In genomic region chr4:43442044-43442443, GRCm38 (mm10) we compare ENCODE assay signal across 8 mouse cellular contexts. TPM values are rescaled to one million over a fixed set of nuclear protein-coding genes. Genes with fewer than 3 reads are reported as not detected.
DNase-seq lines count a peak whose midpoint lies in the region; ATAC-seq and TF ChIP-seq lines count a peak whose summit lies in the region.

No protein-coding gene starts in this region.

- H3K9ac ChIP-seq in heart, embryonic 11.5 days (ENCODE audit: low read depth, low read length) = peak overlapping the region; percentile 96
- peak overlapping the region; percentile 98 for H3K9ac ChIP-seq in kidney, embryonic 16.5 days (replicated peaks; ENCODE audit: low read length)
- H3K9ac ChIP-seq in liver, adult 2 months (ENCODE audit: low read depth, low read length) = peak overlapping the region; percentile 73

- H3K79me2 ChIP-seq in C2C12 (ENCODE audit: control insufficient read depth, insufficient read depth) (peaks cover 8% of the 10 kb centered on the region), myocyte (ENCODE audit: control insufficient read depth, insufficient read depth) (no peaks in the 10 kb centered on the region)
- no peaks in the 10 kb centered on the region; the same call in 1 of the 2 replicates for H3K79me2 ChIP-seq in liver, adult 2 months (ENCODE audit: control insufficient read depth, insufficient read depth, low read length)

- H3K4me2 ChIP-seq in heart, embryonic 11.5 days = peak overlapping the region; percentile 98
- H3K4me2 ChIP-seq in kidney, embryonic 16.5 days (replicated peaks; ENCODE audit: low read depth, low read length) = peak overlapping the region; percentile 96
- peak overlapping the region; percentile 79 for H3K4me2 ChIP-seq in myocyte (ENCODE audit: low read depth)

- peak overlapping the region; percentile 59 for H3K4me3 ChIP-seq in C2C12 (ENCODE audit: insufficient read depth, poor library complexity, severe bottlenecking)
- H3K4me3 ChIP-seq in erythroblast, embryonic 14.5 days (replicated peaks) = peak overlapping the region; percentile 84
- peak overlapping the region; percentile 96 for H3K4me3 ChIP-seq in heart, embryonic 11.5 days (ENCODE audit: low read depth, low read length)
- peak overlapping the region; percentile 86 for H3K4me3 ChIP-seq in kidney, embryonic 16.5 days (ENCODE audit: low read length)
- peak overlapping the region; percentile 69 for H3K4me3 ChIP-seq in liver, adult 2 months (ENCODE audit: insufficient read depth, low read depth, low read length)
- H3K4me3 ChIP-seq in myocyte = peak overlapping the region; percentile 42

- under 1% methylated on average over 33 of the region's 33 CpGs for WGBS in heart, embryonic 11.5 days (ENCODE audit: insufficient replicate concordance)
- WGBS in kidney, embryonic 16.5 days = under 1% methylated on average over 33 of the region's 33 CpGs
- under 1% methylated on average over 33 of the region's 33 CpGs for WGBS in liver, adult 2 months

- H3ac ChIP-seq in C2C12 (ENCODE audit: control insufficient read depth, insufficient read length, low read depth) (peak overlapping the region; percentile 70), myocyte (ENCODE audit: control insufficient read depth, insufficient read length) (peak overlapping the region; percentile 58)

- H3K4me1 ChIP-seq in erythroblast, embryonic 14.5 days (ENCODE audit: control insufficient read depth) = peaks cover 20% of the 10 kb centered on the region
- H3K4me1 ChIP-seq in heart, embryonic 11.5 days (ENCODE audit: control insufficient read depth, insufficient read depth, low read length) = peaks cover 10% of the 10 kb centered on the region
- H3K4me1 ChIP-seq in kidney, embryonic 16.5 days (ENCODE audit: insufficient read depth, low read length) = peaks cover 12% of the 10 kb centered on the region
- H3K4me1 ChIP-seq in liver, adult 2 months (ENCODE audit: control insufficient read depth, insufficient read depth, low read length) = peaks cover 5% of the 10 kb centered on the region; the same call in 1 of the 2 replicates

- no peaks in the 10 kb centered on the region for H3K9me3 ChIP-seq in erythroblast, embryonic 14.5 days (ENCODE audit: control insufficient read depth, low read length)
- no peaks in the 10 kb centered on the region for H3K9me3 ChIP-seq in heart, embryonic 11.5 days (replicated peaks; ENCODE audit: control insufficient read depth, low read length)
- no peaks in the 10 kb centered on the region for H3K9me3 ChIP-seq in kidney, embryonic 16.5 days (ENCODE audit: low read length)

- DNase-seq in brain, embryonic 14.5 days (ENCODE audit: low read depth) = peak; percentile 100
- DNase-seq in liver, adult 2 months (ENCODE audit: extremely low read depth, low read depth, low spot score) = peak; percentile 93
- peak; percentile 100 for DNase-seq in splenic B cell, adult 2 months (ENCODE audit: low read depth, low spot score)

- H3K27ac ChIP-seq in heart, embryonic 11.5 days (ENCODE audit: low read depth, low read length) = peak overlapping the region; percentile 94
- H3K27ac ChIP-seq in kidney, embryonic 16.5 days (ENCODE audit: low read length) = peak overlapping the region; percentile 98
- peak overlapping the region; percentile 80 for H3K27ac ChIP-seq in liver, adult 2 months (replicated peaks; ENCODE audit: insufficient read depth, low read depth, low read length)

- peak; percentile 81; the same call in 1 of the 2 replicates for TF ChIP-seq POLR2A in brain, embryonic 14.5 days (IDR thresholded peaks at IDR 0.05; ENCODE audit: borderline replicate concordance, extremely low read depth, insufficient read depth, insufficient read length, poor library complexity, severe bottlenecking)
- peak; percentile 91 for TF ChIP-seq POLR2A in liver, adult 2 months (IDR thresholded peaks at IDR 0.05; ENCODE audit: extremely low read depth, insufficient read depth, low read length)
- peak; percentile 90 for TF ChIP-seq POLR2A in myocyte (IDR thresholded peaks at IDR 0.05; ENCODE audit: insufficient read length, low read depth)

- peaks cover 6% of the 10 kb centered on the region for H3K36me3 ChIP-seq in C2C12 (ENCODE audit: control insufficient read depth, insufficient read depth)
- peaks cover 14% of the 10 kb centered on the region for H3K36me3 ChIP-seq in erythroblast, embryonic 14.5 days (ENCODE audit: control insufficient read depth)
- peaks cover 12% of the 10 kb centered on the region for H3K36me3 ChIP-seq in heart, embryonic 11.5 days (ENCODE audit: control insufficient read depth, insufficient read depth, low read length)
- H3K36me3 ChIP-seq in kidney, embryonic 16.5 days (ENCODE audit: insufficient read depth, low read length) = peaks cover 21% of the 10 kb centered on the region
- peaks cover 6% of the 10 kb centered on the region; the same call in 1 of the 2 replicates for H3K36me3 ChIP-seq in liver, adult 2 months (ENCODE audit: control insufficient read depth, insufficient read depth, low read length)
- no peaks in the 10 kb centered on the region for H3K36me3 ChIP-seq in myocyte (ENCODE audit: control insufficient read depth, insufficient read depth)
- peaks cover 2% of the 10 kb centered on the region; the same call in 1 of the 2 replicates for H3K36me3 ChIP-seq in splenic B cell, adult 2 months (ENCODE audit: control insufficient read depth, insufficient read depth, low read length, poor library complexity, severe bottlenecking)

- peak; percentile 89 for ATAC-seq in heart, embryonic 11.5 days (replicated peaks; ENCODE audit: insufficient number of reproducible peaks, low FRiP score, low TSS enrichment)
- peak; percentile 93 for ATAC-seq in kidney, embryonic 16.5 days (ENCODE audit: low FRiP score, low TSS enrichment)

- no peaks in the 10 kb centered on the region for H3K79me3 ChIP-seq in C2C12 (ENCODE audit: low read depth)

- H3K27me3 ChIP-seq in C2C12 (ENCODE audit: control insufficient read depth, insufficient read depth, insufficient read length) = no peaks in the 10 kb centered on the region
- peaks cover 9% of the 10 kb centered on the region for H3K27me3 ChIP-seq in erythroblast, embryonic 14.5 days (ENCODE audit: control insufficient read depth)
- no peaks in the 10 kb centered on the region for H3K27me3 ChIP-seq in heart, embryonic 11.5 days (ENCODE audit: control insufficient read depth, insufficient read depth, low read length)
- H3K27me3 ChIP-seq in kidney, embryonic 16.5 days (ENCODE audit: insufficient read depth, low read length) = no peaks in the 10 kb centered on the region
- H3K27me3 ChIP-seq in liver, adult 2 months (ENCODE audit: control insufficient read depth, insufficient read depth, low read length) = no peaks in the 10 kb centered on the region
- no peaks in the 10 kb centered on the region for H3K27me3 ChIP-seq in myocyte (ENCODE audit: control insufficient read depth, insufficient read depth, insufficient read length)
- no peaks in the 10 kb centered on the region for H3K27me3 ChIP-seq in splenic B cell, adult 2 months (ENCODE audit: control insufficient read depth, insufficient read depth, low read length, poor library complexity, severe bottlenecking)

- TF ChIP-seq CTCF in C2C12 (IDR thresholded peaks at IDR 0.05; ENCODE audit: control insufficient read depth, insufficient read depth, insufficient read length) = peak; percentile 97
- TF ChIP-seq CTCF in brain, embryonic 14.5 days (IDR thresholded peaks at IDR 0.05; ENCODE audit: borderline replicate concordance, extremely low read depth, insufficient read depth, insufficient read length) = peak; percentile 87
- TF ChIP-seq CTCF in liver, adult 2 months (IDR thresholded peaks at IDR 0.05; ENCODE audit: low read depth, low read length) = peak; percentile 98

RNA-seq across cellular contexts. Expression of gene Tesk1, which starts 0.3 kb away (rescaled TPM):
- polyA plus RNA-seq in C2C12 (2012; fragmentation: generic; extraction: Trizol) (28.9 TPM), myocyte (2012; fragmentation: generic; extraction: Trizol) (40.4 TPM)
- polyA plus RNA-seq in brain, embryonic 14.5 days (2012; rRNA removed) = 89.1 and 109 TPM in 2 replicates
- 1.6 and 1.9 TPM in 2 replicates for polyA plus RNA-seq in erythroblast, embryonic 14.5 days (2012)
- polyA plus RNA-seq in heart, embryonic 11.5 days (2014; fragmentation: Nextera tagmentation; extraction: Ambion mirVana) = 5.0 and 6.1 TPM in 2 replicates
- polyA plus RNA-seq in kidney, embryonic 16.5 days (2015; fragmentation: Nextera tagmentation; extraction: Ambion mirVana) = 3.0 and 3.5 TPM in 2 replicates
- total RNA-seq in liver, adult 2 months (2014; rRNA removed) = 3.0 and 3.2 TPM in 2 replicates
- 25.0 and 28.3 TPM in 2 replicates for polyA plus RNA-seq in liver, adult 2 months (2012; rRNA removed)

RNA-seq across cellular contexts. Expression of gene Cd72, which starts 12.4 kb away (rescaled TPM):
- 1.5 TPM for polyA plus RNA-seq in C2C12 (2012; fragmentation: generic; extraction: Trizol)
- 0.14 TPM in 1 of 2 replicates, not detected in the other for polyA plus RNA-seq in brain, embryonic 14.5 days (2012; rRNA removed)
- 0.09 TPM in 1 of 2 replicates, not detected in the other for polyA plus RNA-seq in erythroblast, embryonic 14.5 days (2012)
- 1.8 and 3.3 TPM in 2 replicates for polyA plus RNA-seq in heart, embryonic 11.5 days (2014; fragmentation: Nextera tagmentation; extraction: Ambion mirVana)
- polyA plus RNA-seq in kidney, embryonic 16.5 days (2015; fragmentation: Nextera tagmentation; extraction: Ambion mirVana) = 3.3 and 4.1 TPM in 2 replicates
- 2.8 and 3.6 TPM in 2 replicates for total RNA-seq in liver, adult 2 months (2014; rRNA removed)
- polyA plus RNA-seq in liver, adult 2 months (2012; rRNA removed) = 1.3 and 4.9 TPM in 2 replicates
- polyA plus RNA-seq in myocyte (2012; fragmentation: generic; extraction: Trizol) = 0.74 TPM

RNA-seq across cellular contexts. Expression of gene Fam166b, which starts 13.1 kb away (rescaled TPM):
- 0.06 TPM for polyA plus RNA-seq in C2C12 (2012; fragmentation: generic; extraction: Trizol)
- 1.1 and 1.7 TPM in 2 replicates for polyA plus RNA-seq in brain, embryonic 14.5 days (2012; rRNA removed)
- polyA plus RNA-seq in erythroblast, embryonic 14.5 days (2012) = 0.05 and 0.10 TPM in 2 replicates
- polyA plus RNA-seq in heart, embryonic 11.5 days (2014; fragmentation: Nextera tagmentation; extraction: Ambion mirVana) = 0.23 TPM in 1 of 2 replicates, not detected in the other
- 0.30 and 0.50 TPM in 2 replicates for polyA plus RNA-seq in kidney, embryonic 16.5 days (2015; fragmentation: Nextera tagmentation; extraction: Ambion mirVana)
- total RNA-seq in liver, adult 2 months (2014; rRNA removed) = not detected in 2 replicates
- not detected in 2 replicates for polyA plus RNA-seq in liver, adult 2 months (2012; rRNA removed)
- polyA plus RNA-seq in myocyte (2012; fragmentation: generic; extraction: Trizol) = 0.04 TPM

RNA-seq across cellular contexts. Expression of gene Sit1, which starts 41.5 kb away (rescaled TPM):
- not detected for polyA plus RNA-seq in C2C12 (2012; fragmentation: generic; extraction: Trizol)
- polyA plus RNA-seq in brain, embryonic 14.5 days (2012; rRNA removed) = not detected in 2 replicates
- not detected in 2 replicates for polyA plus RNA-seq in erythroblast, embryonic 14.5 days (2012)
- polyA plus RNA-seq in heart, embryonic 11.5 days (2014; fragmentation: Nextera tagmentation; extraction: Ambion mirVana) = not detected in 2 replicates
- not detected in 2 replicates for polyA plus RNA-seq in kidney, embryonic 16.5 days (2015; fragmentation: Nextera tagmentation; extraction: Ambion mirVana)
- not detected in 2 replicates for total RNA-seq in liver, adult 2 months (2014; rRNA removed)
- polyA plus RNA-seq in liver, adult 2 months (2012; rRNA removed) = 0.13 and 0.51 TPM in 2 replicates
- polyA plus RNA-seq in myocyte (2012; fragmentation: generic; extraction: Trizol) = not detected

RNA-seq across cellular contexts. Expression of gene Ccdc107, which starts 50.7 kb away (rescaled TPM):
- 58.9 TPM for polyA plus RNA-seq in C2C12 (2012; fragmentation: generic; extraction: Trizol)
- 100.0 and 137 TPM in 2 replicates for polyA plus RNA-seq in brain, embryonic 14.5 days (2012; rRNA removed)
- 10.5 and 12.4 TPM in 2 replicates for polyA plus RNA-seq in erythroblast, embryonic 14.5 days (2012)
- polyA plus RNA-seq in heart, embryonic 11.5 days (2014; fragmentation: Nextera tagmentation; extraction: Ambion mirVana) = 73.6 and 75.8 TPM in 2 replicates
- 73.5 and 89.4 TPM in 2 replicates for polyA plus RNA-seq in kidney, embryonic 16.5 days (2015; fragmentation: Nextera tagmentation; extraction: Ambion mirVana)
- 190 and 221 TPM in 2 replicates for total RNA-seq in liver, adult 2 months (2014; rRNA removed)
- 260 and 344 TPM in 2 replicates for polyA plus RNA-seq in liver, adult 2 months (2012; rRNA removed)
- 111 TPM for polyA plus RNA-seq in myocyte (2012; fragmentation: generic; extraction: Trizol)

Comparison
In these comparisons a context has a peak if more than half of its experiments do, and no peak if none do; other contexts are left out.
1. Peak in every context shown above with its lines: DNase-seq, ATAC-seq, H3K4me3 ChIP-seq and H3K27ac ChIP-seq.
2. H3K4me3 ChIP-seq: peak in every context shown above with its lines; median percentile 96 in heart, embryonic 11.5 days; 86 in kidney, embryonic 16.5 days; 84 in erythroblast, embryonic 14.5 days; 69 in liver, adult 2 months; 59 in C2C12; 42 in myocyte.